Mouse (Mus musculus): ENCODE data around the gene Anks6.

The Anks6 gene

DNA sequence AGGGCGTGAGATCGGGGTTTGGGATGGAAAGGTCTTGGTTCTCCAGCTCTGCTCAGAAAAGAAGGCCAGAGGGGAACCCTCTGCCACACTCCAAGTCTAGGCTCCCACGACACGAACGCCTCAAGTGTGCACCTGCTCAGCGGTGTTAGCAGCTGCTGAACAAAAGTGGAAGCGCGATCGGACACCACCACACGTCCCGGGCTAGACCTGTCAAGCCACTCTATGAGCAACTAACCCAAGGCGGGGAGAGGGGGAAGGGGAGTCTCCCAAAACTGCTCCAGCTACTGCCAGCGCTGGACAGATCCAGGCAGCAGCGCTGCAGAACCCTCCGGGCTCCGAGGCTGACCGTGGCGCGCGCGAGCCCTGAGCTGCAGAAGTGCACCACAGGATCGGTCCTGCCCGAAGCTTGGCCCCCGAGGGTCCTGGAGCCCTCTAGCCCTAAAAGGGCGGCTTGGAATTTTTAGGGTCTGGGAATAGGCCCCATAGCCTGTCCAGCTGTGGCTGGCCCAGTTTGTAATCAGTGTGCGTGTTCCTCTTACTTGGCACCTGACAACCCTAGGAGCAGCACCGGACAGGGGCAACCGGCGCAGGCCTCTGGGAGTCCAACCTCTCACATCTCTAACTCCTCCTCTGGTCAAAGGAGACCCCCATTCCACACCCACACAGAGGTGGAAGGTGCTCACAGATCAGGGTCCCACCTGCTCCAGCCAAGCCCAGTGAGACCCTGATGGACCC, 66.8 kb downstream of the Anks6 start:
- no peak for DNase-seq (ENCODE audit: low spot score in 2 of 2)

- no peak for DNase-seq (ENCODE audit: low spot score in 2 of 2)
Measured at GRCm38 (mm10) chr4:46989842-46990241, 67.4 kb downstream of the Anks6 start.

DNA sequence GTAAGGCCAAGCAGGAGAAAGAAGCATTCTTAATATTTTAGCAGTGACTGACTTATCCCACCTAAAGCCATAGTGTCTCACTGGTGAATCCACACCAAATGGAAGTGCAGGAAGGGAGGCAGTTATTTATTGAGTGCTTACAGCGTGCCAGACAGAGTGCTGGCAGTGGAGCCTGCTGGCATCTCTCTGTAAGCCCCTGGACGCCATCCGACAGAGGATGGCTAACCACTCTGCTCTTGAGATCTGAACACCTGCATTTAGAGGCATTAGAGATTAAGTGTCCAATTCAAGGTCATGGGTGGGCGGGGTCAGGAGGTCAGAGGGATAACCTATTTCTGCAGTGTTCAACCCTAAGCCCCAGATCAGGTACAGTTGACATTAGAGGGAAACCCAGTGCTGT, 68.4 kb downstream of the Anks6 start:
- DNase-seq (ENCODE audit: low spot score in 2 of 2): no peak

DNA sequence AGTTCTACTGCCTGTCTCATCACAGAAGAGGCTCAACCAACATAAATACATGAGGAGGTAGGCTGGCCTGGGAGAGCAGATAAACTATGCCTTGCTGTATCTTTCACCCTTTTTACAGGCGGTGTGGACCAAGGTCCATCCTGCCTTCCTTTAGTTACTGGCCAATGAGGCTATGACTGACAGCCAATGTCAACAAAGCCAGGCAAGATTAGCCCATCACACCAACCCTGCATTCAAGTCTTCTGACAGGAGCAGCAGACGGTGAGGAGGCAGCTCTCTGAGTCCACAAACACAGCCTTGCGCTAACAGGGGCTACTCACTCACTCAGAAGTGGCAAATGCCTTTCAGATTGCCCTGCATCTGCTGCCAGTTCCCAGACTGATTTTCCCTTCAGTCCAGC, 69.0 kb downstream of the Anks6 start:
- no peak for DNase-seq (ENCODE audit: low spot score in 2 of 2)

DNA sequence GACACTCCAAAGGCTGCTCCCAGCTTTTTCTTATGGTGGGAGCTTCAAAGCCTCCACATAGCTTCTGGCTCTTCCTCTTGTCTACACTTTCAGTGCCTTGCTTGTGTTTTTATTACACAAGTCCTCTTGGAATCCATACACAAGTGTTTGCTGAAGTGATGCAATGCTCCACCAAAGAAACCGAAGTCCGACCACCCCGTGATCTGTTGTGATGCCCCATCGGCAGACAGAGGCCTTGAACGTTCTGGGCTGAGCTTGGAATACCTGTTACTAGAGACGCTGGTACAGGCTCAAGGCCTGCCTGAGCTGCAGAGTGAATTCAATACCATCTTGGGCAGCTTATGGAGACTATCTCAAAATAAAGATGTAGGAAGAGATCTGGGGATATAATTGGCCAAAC, 69.4 kb downstream of the Anks6 start:
- DNase-seq (ENCODE audit: low spot score in 2 of 2): no peak

- no peak for DNase-seq (ENCODE audit: low spot score in 2 of 2)
Measured at GRCm38 (mm10) chr4:46986054-46986453, 71.2 kb downstream of the Anks6 start.

DNA sequence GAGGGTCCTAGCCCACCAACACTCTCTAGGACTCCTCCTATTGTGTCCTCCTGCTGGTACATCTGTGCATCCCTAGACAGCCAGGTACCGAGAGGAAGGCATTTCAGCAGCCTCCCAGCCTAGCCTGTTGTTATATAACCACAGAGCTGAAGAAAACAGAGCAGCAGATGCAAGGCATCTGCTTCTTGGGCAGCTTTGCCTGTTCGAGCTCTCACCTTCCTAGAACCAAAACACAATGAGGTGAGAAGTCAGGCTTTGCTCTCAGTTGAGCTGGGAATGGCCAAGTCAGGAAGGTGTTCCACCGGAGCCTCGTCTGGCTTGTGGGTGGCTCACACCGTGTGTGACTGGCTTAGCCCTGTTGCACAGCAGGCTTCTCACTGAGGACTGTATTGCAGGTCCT, 74.3 kb downstream of the Anks6 start:
- DNase-seq (ENCODE audit: low spot score in 2 of 2): no peak

DNA sequence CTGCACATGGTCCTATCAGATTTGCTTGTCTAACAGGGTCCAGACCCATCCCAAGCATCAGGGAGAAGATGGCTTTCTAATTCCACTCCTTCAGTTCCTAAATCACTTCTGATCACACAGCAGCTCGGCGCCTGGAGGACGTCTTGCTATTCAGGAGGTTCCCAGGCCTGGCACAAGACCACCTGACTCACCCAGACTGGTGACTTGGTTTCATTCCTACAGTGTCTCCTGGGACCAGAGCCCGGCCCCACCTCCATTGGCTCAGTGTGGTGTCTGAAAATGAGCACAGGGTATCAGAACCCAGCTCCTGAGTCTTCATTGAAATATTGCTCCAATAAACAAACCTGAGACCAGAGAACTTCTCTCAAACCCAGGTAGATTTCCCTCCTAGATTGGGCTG, 75.1 kb downstream of the Anks6 start:
- no peak for DNase-seq (ENCODE audit: low spot score in 2 of 2)

- no peak for DNase-seq (ENCODE audit: low spot score in 2 of 2)
Measured at GRCm38 (mm10) chr4:46978371-46978770, 78.9 kb downstream of the Anks6 start.

- no peak for DNase-seq (ENCODE audit: low spot score in 2 of 2)
Measured at GRCm38 (mm10) chr4:46977161-46977560, 80.1 kb downstream of the Anks6 start.

DNA sequence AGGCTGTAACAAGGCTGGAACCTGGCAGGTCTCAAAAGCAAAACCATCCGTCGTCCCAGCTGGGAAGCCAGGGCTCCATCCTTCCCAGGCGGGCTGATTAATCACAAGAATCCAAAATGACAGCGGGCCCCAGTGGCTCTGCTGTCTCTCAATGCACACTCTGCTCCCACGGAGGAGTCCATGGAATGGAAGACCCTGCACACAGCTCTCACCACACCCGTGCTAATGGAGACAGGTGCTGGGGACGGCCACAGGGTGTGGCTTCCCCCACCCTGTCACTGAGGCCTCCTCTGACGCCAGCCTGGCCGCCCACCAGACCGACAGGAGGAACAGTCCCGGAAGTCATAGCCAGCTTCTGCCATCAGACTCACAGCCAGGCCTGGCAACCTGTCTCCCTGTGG, 80.6 kb downstream of the Anks6 start:
- no peak for DNase-seq (ENCODE audit: low spot score in 2 of 2)

- DNase-seq (ENCODE audit: low spot score in 2 of 2): no peak
Measured at GRCm38 (mm10) chr4:46973322-46973721, 83.9 kb downstream of the Anks6 start.

DNA sequence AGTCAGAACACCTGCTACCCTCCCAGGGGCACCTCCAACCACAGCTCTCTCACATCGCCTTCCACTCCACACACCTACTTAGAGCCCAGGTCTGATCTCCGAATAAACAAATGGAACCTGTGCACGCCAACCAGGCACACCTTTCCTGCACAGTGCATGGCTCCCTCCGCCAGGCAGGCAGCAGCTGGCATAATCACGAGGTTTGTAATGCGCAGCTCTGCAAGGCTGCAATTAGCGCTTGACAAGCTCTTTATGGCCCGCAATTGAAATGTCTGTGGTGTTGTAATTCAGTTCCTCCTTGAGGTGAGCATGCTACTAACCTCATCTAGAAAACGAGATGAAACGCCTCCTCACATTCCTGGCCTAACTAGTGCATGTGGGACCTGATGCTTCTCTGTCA, 89.2 kb downstream of the Anks6 start:
- no peak for DNase-seq (ENCODE audit: low spot score in 2 of 2)

- no peak for DNase-seq (ENCODE audit: low spot score in 2 of 2)
Measured at GRCm38 (mm10) chr4:46966551-46966950, 90.7 kb downstream of the Anks6 start.
